Mouse (Mus musculus): ENCODE data around the gene Recql. TPM values are rescaled to one million over a fixed set of nuclear protein-coding genes. Genes with fewer than 3 reads are reported as not detected.
A peak's percentile ranks its signal among the peaks of the same experiment; 100 is the strongest.
"Not testable (repeated sequence)": the region's sequence is repeated elsewhere in the genome, so short reads cannot be mapped to it uniquely, and the experiment has no call there.

The Recql gene
- total RNA-seq, 1 experiment from 2014 or later, result 46.6 TPM

GRCm38 (mm10) chr6:142366473-142367018, 20.3 kb downstream of the Recql start:
- ATAC-seq (replicated peaks; ENCODE audit: low read depth, poor library complexity, severe bottlenecking), result no peak

DNA sequence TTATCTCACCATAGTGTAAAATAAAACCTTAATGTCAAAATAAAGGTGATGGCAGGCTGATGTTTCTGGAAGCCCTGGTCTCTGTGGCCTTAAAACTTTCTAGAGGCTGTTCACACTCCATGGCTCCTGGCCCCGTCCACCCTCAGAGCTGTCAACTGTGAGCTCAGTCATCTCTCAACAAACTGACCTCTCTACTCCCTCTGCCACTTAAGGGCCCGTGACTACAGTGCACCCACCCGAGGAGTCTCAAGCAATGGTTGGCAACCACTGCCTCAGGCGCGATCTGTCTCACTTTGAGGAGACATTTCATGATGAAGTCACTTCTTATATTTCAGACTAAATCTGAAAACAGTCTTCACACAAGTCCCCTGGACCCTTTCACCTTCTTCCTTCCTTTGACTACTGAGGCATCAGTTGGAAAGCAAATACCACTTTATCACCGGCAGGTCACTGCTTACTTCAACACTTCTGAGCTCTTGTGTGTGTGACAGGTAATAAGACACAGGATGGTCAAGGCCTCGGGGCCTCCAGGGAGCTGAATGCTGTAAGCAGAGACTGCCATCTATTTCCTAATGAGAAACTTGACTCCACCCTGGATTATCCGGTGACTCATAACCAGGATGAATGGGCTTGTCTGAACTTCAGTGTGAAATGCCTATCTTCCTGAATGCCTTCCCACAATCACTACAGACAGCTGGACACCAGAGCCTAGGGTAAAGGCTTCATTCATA, 21.0 kb downstream of the Recql start:
- no peak for ATAC-seq (replicated peaks; ENCODE audit: low read depth, poor library complexity, severe bottlenecking)

DNA sequence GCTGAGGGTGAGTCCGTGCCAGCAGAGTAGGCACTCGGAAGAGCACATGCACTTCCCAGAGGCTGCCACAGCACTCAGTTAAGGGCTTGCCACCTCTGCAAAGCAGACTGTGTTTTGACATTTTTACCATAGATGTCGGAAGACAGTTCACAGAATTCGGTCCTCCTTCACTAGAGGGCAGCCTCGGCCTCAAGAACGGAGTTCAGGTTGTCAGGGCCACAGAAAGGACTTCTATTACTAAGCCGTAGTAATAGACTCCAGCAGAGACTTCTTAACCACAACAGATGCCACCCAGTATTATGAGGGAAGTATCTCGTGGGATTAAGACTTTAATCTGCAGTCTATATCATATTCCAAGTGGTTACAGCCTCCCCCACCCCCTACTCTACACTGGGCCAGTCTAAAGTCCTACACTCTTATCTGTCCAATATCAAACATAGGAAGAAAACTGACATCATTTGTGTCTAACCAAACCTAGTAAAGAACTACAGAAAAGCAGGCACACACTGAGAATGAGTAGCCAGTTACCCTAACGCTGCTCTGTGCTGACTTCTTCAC, 23.8 kb downstream of the Recql start:
- ATAC-seq (replicated peaks; ENCODE audit: low read depth, poor library complexity, severe bottlenecking), result no peak; the same call in 1 of the 2 replicates

DNA sequence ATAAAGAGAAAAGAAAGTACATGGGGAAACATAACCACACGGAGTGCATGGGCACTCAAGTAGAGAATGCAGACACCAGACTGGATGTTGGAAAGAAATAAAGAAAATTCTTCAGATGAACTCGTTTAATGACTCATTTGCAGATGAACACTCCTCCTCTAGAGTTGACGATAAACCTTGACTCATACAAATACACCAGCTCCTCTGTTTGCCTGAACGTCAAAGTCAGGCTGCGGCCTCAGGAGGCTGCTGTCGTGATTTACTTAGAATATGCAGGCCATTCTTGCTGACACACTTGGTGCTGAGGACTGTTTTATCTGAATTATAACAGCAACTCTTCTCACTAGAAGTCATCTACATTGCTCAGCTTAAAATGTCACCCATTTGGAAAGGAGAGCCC, 24.9 kb downstream of the Recql start:
- no peak for ATAC-seq (replicated peaks; ENCODE audit: low read depth, poor library complexity, severe bottlenecking)

DNA sequence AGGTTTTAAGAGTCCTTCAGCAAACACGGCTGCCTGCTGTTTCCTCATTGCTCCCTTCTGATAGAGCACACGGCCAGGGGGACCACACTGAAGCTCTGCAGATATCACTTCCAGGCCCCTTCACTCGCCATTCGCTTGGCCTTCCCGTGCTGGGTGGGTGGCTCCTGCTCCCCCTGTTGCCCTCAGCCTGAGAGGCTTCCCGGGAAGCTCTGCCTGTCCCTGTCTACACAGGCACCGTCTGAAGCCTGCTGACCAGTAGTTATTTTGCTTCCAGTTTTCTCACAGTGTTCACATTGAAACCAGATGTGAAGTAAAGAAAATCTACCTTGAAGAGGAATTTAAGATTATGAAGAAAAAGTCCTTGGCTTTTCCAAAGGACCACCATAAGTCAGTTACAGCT, 29.8 kb downstream of the Recql start:
- ATAC-seq (replicated peaks; ENCODE audit: low read depth, poor library complexity, severe bottlenecking), result no peak

- ATAC-seq (replicated peaks; ENCODE audit: low read depth, poor library complexity, severe bottlenecking), result not testable (repeated sequence)
These were observed 34.8 kb downstream of the Recql start for GRCm38 (mm10) chr6:142352099-142352498.

DNA sequence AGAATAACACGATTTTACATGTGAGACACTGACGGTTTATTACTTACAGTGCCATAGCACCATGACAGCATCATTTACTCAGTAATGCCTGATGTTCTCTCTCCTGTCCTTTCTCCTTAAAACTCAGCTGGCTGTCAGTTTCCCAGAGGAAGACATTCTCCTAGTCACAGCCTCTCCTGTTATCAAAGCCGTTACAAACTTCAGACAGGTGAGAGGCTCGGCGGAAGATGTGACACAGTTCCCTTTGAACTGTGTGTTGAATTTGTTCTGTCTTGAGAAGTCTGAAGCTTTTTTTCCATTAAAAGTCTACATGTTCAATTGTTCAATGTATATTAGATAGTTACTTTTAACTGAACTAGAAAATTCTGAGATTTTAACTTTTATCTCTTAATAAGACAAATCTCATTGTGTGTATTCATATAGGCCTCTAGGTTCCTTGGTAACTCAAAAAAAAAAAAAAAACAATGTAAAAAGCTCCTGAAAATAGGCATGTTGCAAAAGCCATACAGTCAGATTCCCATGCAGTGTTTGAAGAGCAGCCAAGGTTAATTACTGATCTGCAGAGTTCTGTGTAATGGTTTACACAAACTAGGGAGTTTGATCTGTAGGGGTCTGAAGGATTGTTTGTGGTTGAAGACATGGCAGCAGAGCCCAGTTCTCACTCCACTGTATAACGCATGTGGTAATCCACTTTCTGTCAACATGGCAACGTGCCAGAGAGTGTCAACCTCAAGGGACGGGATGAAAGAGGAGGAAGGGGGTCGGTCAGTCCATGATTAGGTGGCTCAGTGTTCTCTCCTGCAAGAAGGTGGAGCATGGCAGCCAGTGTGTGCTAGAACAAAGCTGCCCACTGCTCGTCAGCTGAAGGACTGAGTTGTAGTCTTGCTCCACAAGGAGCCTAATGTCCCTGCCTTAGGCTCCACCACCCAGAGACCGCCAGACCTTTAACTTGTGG, 39.2 kb downstream of the Recql start:
- ATAC-seq (replicated peaks; ENCODE audit: low read depth, poor library complexity, severe bottlenecking), result no peak

GRCm38 (mm10) chr6:142346181-142347110, 40.4 kb downstream of the Recql start:
- peak; percentile 21 for ATAC-seq (replicated peaks; ENCODE audit: low read depth, poor library complexity, severe bottlenecking)

- peak; percentile 92 for ATAC-seq (replicated peaks; ENCODE audit: low read depth, poor library complexity, severe bottlenecking)
These were observed 41.3 kb downstream of the Recql start, which contains the start of gene Pyroxd1 for GRCm38 (mm10) chr6:142345440-142346038. TSS of gene Pyroxd1 (plus strand) at chr6:142345654.

GRCm38 (mm10) chr6:142343561-142343960, 43.3 kb downstream of the Recql start:
- ATAC-seq (replicated peaks; ENCODE audit: low read depth, poor library complexity, severe bottlenecking), result peak; percentile 34

DNA sequence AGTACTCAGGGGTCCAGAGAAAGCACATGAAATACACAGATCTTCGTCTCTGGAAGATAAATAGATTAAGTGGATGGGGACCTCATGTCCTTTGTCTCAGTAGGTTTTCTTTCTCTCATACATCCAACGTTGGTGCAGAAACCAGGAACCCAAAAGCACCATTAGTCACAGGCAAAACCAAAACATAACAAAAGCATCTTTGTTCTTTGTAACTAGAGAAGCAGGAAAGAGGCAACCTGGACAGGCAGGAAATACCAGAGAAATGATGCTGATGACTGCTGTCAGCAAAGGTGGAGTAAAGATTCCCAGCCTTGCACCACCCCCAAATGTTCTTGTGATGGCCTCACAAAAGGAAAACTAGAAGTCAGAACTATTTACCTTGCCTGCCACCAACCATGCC, 47.3 kb downstream of the Recql start:
- ATAC-seq (replicated peaks; ENCODE audit: low read depth, poor library complexity, severe bottlenecking), result no peak

GRCm38 (mm10) chr6:142338961-142339360, 47.9 kb downstream of the Recql start:
- ATAC-seq (replicated peaks; ENCODE audit: low read depth, poor library complexity, severe bottlenecking), result no peak

DNA sequence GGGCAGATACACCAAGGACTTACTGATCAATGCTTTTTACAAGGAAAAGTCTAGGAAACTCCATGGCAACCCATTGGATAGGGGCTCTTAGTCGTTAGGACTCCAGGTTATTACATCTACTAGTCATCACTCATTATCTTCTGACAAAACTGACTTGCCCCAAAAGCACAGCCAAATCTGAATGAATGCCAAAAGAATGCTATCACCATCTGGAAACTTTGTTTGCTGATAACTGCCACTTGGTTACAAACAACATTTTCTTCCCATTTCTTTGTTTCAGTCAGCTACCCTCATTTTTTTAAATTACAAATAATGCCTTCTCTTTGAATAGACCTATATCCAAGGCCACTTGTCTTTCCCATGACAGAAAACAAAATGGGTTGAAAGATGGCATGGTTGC, 57.7 kb downstream of the Recql start:
- ATAC-seq (replicated peaks; ENCODE audit: low read depth, poor library complexity, severe bottlenecking), result no peak

DNA sequence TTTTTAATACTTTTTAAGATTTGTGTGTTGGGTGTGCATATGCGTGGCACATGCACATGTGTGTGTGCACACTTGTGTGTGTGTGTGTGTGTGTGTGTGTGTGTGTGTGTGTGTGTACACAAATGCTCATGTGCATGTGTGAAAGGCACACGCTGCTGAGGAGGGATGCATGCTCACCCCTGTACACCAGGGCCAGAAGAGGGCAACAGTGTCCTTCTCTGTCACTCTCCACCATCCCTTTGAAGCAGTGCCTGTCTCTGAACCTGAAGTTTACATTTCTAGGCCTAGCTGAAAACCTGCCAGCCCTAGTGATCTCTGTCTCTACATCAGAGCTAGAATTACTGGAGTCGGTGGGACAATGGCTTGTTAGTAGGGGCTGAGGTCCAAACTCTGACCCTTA, 60.3 kb downstream of the Recql start:
- peak; percentile 65 for ATAC-seq (replicated peaks; ENCODE audit: low read depth, poor library complexity, severe bottlenecking)

DNA sequence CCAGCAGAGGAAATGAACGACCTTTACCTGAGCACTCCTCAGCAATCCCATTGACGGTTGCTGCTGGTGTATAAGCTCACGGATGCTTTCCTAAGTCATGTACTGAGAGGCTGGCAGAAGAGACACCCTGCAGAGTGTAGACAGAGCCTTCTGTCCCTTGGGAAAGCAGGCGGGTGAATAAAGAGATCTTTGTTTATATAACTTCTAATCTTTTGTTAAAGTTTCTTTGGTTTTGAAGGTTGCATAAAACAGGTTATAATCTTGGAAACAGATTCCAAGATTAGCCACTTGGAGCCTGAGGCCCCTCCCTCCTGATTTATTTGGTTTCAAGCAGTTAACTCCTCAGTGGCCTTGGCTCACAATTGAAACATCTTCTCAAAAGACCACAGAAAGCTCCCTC, 64.0 kb downstream of the Recql start, which contains the start of gene Slco1a5:
Gene Slco1a5 (minus strand): TSS at position 101 of the 400 bp plus-strand sequence.
- ATAC-seq (replicated peaks; ENCODE audit: low read depth, poor library complexity, severe bottlenecking), result no peak

DNA sequence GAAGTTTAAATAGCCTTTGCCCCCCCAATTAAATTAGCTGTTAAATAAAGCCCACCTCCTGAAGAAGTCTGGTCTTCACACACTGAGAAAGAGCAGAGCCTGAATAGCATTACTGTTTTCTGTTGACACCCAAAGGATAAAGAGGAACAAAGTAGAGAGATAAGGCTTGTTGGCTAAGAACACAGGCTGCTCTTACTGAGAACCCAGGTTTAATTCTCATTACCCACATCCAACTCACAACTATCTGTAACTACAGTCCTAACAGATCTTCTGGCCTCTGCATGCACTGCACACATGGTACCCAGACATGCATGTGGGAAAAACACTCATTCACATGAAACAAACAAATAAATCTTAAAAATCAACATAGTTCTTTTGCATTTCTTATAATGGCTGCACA, 69.8 kb downstream of the Recql start:
- 0 out of 2 replicates have a peak, but pooled peaks have one; percentile 45 for ATAC-seq (replicated peaks; ENCODE audit: low read depth, poor library complexity, severe bottlenecking)

- ATAC-seq (replicated peaks; ENCODE audit: low read depth, poor library complexity, severe bottlenecking), result no peak
These were observed 72.6 kb downstream of the Recql start for GRCm38 (mm10) chr6:142314285-142314684.

- no peak for ATAC-seq (replicated peaks; ENCODE audit: low read depth, poor library complexity, severe bottlenecking)
These were observed 81.8 kb downstream of the Recql start for GRCm38 (mm10) chr6:142305076-142305475.

All from common myeloid progenitor, adult 5-6 weeks (primary cell).